17 mouse cellular contexts compared by ENCODE assay signal in genomic region chr3:53325080-53325479, GRCm38 (mm10).
"Had no signal": no experiment of that assay in that cellular context is flagged by ENCODE, and none has a peak within 500 bp of the region (broad histone marks: within the 10 kb centered on the region; RNA-seq: fewer than 3 reads in every experiment).

No protein-coding gene starts in this region.

- H3K4me2 ChIP-seq: lung, embryonic 15.5 days; midbrain, embryonic 11.5 days; midbrain, embryonic 13.5 days; neural tube, embryonic 12.5 days; stomach, embryonic 15.5 days had no signal

- H3K4me3 ChIP-seq: lung, embryonic 15.5 days; megakaryocyte, embryonic 14.5 days; midbrain, embryonic 13.5 days; neural tube, embryonic 12.5 days; stomach, embryonic 15.5 days had no signal

- H3K27ac ChIP-seq: liver, embryonic 14.5 days; lung, embryonic 15.5 days; macrophage; neural tube, embryonic 12.5 days; stomach, embryonic 15.5 days; stomach, postnatal 0 days had no signal

- H3K4me1 ChIP-seq: lung, embryonic 15.5 days; megakaryocyte, embryonic 14.5 days; stomach, embryonic 15.5 days had no signal

- H3K9me3 ChIP-seq: lung, embryonic 15.5 days; megakaryocyte, embryonic 14.5 days; midbrain, embryonic 13.5 days; neural tube, embryonic 12.5 days; stomach, embryonic 15.5 days had no signal

- H3K9ac ChIP-seq: liver, embryonic 14.5 days; lung, embryonic 15.5 days; midbrain, embryonic 13.5 days; neural tube, embryonic 12.5 days; stomach, embryonic 15.5 days had no signal

- H3K27me3 ChIP-seq: lung, embryonic 15.5 days; megakaryocyte, embryonic 14.5 days; midbrain, embryonic 13.5 days; neural tube, embryonic 12.5 days; stomach, embryonic 15.5 days had no signal

- H3K36me3 ChIP-seq: lung, embryonic 15.5 days; midbrain, embryonic 13.5 days; neural tube, embryonic 12.5 days; stomach, embryonic 15.5 days had no signal

- DNase-seq: lung, adult 2 months; lung, postnatal 14 days; lung, postnatal 36 days; right cerebral cortex, postnatal 25 days; thymus, adult 18-20 months; thymus, postnatal 14 days; thymus, postnatal 36 days had no signal

- ATAC-seq: lung, postnatal 0 days had no signal
